ENCODE assay signal across 8 mouse cellular contexts in the genomic region with DNA sequence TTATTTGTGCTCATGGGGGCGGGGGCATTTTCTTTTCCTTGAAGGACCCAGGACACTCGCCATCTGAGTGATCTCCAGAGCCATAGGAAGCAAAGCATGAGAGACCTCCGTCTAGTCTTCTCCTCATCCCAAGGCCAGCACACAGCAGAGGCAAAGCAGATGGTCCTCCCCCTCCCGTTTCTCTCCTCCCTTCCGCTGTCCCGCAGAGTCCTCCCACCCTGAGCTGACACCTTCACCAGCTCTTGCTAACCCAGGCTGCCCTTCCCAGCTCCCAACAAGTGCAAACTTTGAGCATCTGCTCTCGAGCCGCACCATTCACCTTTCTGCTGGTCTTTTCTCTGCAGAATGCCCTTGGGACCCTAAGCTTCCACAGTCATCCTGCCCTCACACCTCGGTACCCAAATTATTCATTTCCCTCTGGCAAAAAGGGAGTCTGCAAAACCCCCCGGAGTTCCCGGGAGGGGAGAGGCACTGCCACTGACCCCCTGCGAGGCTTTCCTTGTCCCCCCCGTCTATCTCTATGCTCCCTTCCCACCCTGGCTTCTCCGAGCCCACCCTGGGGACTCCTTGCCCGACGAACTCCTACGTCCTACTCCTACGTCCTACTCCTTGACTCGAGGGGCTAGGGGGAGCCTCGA. TPM values are rescaled to one million over a fixed set of nuclear protein-coding genes. Genes with fewer than 3 reads are reported as not detected.
DNase-seq lines count a peak whose midpoint lies in the region; ATAC-seq and TF ChIP-seq lines count a peak whose summit lies in the region.

No protein-coding gene starts in this region.

- peaks cover 14% of the 10 kb centered on the region for H3K4me1 ChIP-seq in heart, embryonic 10.5 days
- peaks cover 13% of the 10 kb centered on the region for H3K4me1 ChIP-seq in forebrain, embryonic 16.5 days (replicated peaks; ENCODE audit: control insufficient read depth, insufficient read depth, low read length)
- peaks cover 12% of the 10 kb centered on the region for H3K4me1 ChIP-seq in midbrain, embryonic 13.5 days (replicated peaks)

- peaks cover 60% of the 10 kb centered on the region for H3K27me3 ChIP-seq in heart, embryonic 10.5 days (ENCODE audit: insufficient read depth, poor library complexity, severe bottlenecking)
- peaks cover 10% of the 10 kb centered on the region; the same call in 1 of the 2 replicates for H3K27me3 ChIP-seq in forebrain, embryonic 16.5 days (replicated peaks; ENCODE audit: control insufficient read depth, insufficient read depth, low read length)
- H3K27me3 ChIP-seq in midbrain, embryonic 13.5 days, result peaks cover 42% of the 10 kb centered on the region

- peak; percentile 77 for ATAC-seq in cerebellum, adult (ENCODE audit: insufficient number of reproducible peaks, low FRiP score, low TSS enrichment)
- peak; percentile 19; the same call in 1 of the 2 replicates for ATAC-seq in forebrain, embryonic 16.5 days
- ATAC-seq in midbrain, embryonic 13.5 days, result peak; percentile 34; the same call in 1 of the 2 replicates
- ATAC-seq in monocyte, adult 5-6 weeks (replicated peaks; ENCODE audit: insufficient number of reproducible peaks, low FRiP score, low TSS enrichment, poor library complexity, severe bottlenecking), result no peak

- H3K27ac ChIP-seq in heart, embryonic 10.5 days, result peak overlapping the region; percentile 75
- H3K27ac ChIP-seq in forebrain, embryonic 16.5 days (ENCODE audit: low read length), result no peak overlapping the region
- peak overlapping the region; percentile 89 for H3K27ac ChIP-seq in layer of hippocampus, adult 2 months
- no peak overlapping the region for H3K27ac ChIP-seq in midbrain, embryonic 13.5 days

- TF ChIP-seq CTCF in layer of hippocampus, adult 2 months (conservative IDR thresholded peaks at IDR 0.05), result no peak

- H3K4me3 ChIP-seq in heart, embryonic 10.5 days, result peak overlapping the region; percentile 73
- peak overlapping the region; percentile 72 for H3K4me3 ChIP-seq in forebrain, embryonic 16.5 days (replicated peaks; ENCODE audit: low read length)
- H3K4me3 ChIP-seq in layer of hippocampus, adult 2 months, result peak overlapping the region; percentile 73
- peak overlapping the region; percentile 74 for H3K4me3 ChIP-seq in midbrain, embryonic 13.5 days (replicated peaks)

- H3K4me2 ChIP-seq in forebrain, embryonic 16.5 days (ENCODE audit: low read length), result peak overlapping the region; percentile 98
- H3K4me2 ChIP-seq in midbrain, embryonic 13.5 days (replicated peaks), result peak overlapping the region; percentile 99

- H3K9ac ChIP-seq in forebrain, embryonic 16.5 days (replicated peaks; ENCODE audit: low read depth, low read length), result peak overlapping the region; percentile 72
- H3K9ac ChIP-seq in midbrain, embryonic 13.5 days (replicated peaks), result peak overlapping the region; percentile 74

- DNase-seq in heart, embryonic 10.5 days (ENCODE audit: low spot score), result no peak
- DNase-seq in heart, postnatal 36 days, result no peak
- DNase-seq in layer of hippocampus, adult 2 months (ENCODE audit: low spot score in 2 of 2), result peak in 1 of 2 experiments; percentile 39
- no peak for DNase-seq in spleen, postnatal 10 days (ENCODE audit: low spot score in 2 of 2)

- 5% methylated on average over 20 of the region's 20 CpGs for WGBS in heart, embryonic 10.5 days
- 5% methylated on average over 20 of the region's 20 CpGs for WGBS in forebrain, embryonic 16.5 days
- WGBS in midbrain, embryonic 13.5 days, result 8% methylated on average over 20 of the region's 20 CpGs

- no peaks in the 10 kb centered on the region for H3K36me3 ChIP-seq in heart, embryonic 10.5 days
- H3K36me3 ChIP-seq in forebrain, embryonic 16.5 days (ENCODE audit: control insufficient read depth, insufficient read depth), result no peaks in the 10 kb centered on the region
- no peaks in the 10 kb centered on the region for H3K36me3 ChIP-seq in midbrain, embryonic 13.5 days

- intact Hi-C loops in heart, postnatal 36 days (cut with DNase I), result no loop called here

- no peaks in the 10 kb centered on the region for H3K9me3 ChIP-seq in heart, embryonic 10.5 days
- H3K9me3 ChIP-seq in forebrain, embryonic 16.5 days (ENCODE audit: control insufficient read depth, low read length), result no peaks in the 10 kb centered on the region
- H3K9me3 ChIP-seq in midbrain, embryonic 13.5 days, result no peaks in the 10 kb centered on the region

RNA-seq across cellular contexts. Expression of a gene that starts 3.5 kb away (rescaled TPM):
- 2.6 and 3.2 TPM in 2 replicates for polyA plus RNA-seq in heart, embryonic 10.5 days (2016; fragmentation: Nextera tagmentation; extraction: Ambion mirVana)
- total RNA-seq in heart, postnatal 36 days (2021), result 1 to 10 TPM; 8.7 to 9.7 TPM
- polyA plus RNA-seq in forebrain, embryonic 16.5 days (2015; fragmentation: Nextera tagmentation; extraction: Ambion mirVana), result 9.1 and 9.2 TPM in 2 replicates
- 10 to 100 TPM; 50.4 to 51.4 TPM for total RNA-seq in layer of hippocampus, adult 2 months (2021)
- polyA plus RNA-seq in midbrain, embryonic 13.5 days (2015; fragmentation: Nextera tagmentation; extraction: Ambion mirVana), result 6.1 and 6.7 TPM in 2 replicates
- not detected in 3 replicates for total RNA-seq in monocyte, adult 5-6 weeks (2017)

Comparison
In these comparisons a context has a peak if more than half of its experiments do, and no peak if none do; other contexts are left out.
1. H3K27ac ChIP-seq: peak in heart, embryonic 10.5 days (single experiment) and layer of hippocampus, adult 2 months (single experiment); none in forebrain, embryonic 16.5 days (single experiment) and midbrain, embryonic 13.5 days (single experiment).
2. Peak in every context shown above with its lines, with median percentiles within 50 percentile points of each other: H3K4me3 ChIP-seq.